Mouse (Mus musculus) left cerebral cortex, postnatal 25 days (tissue): ENCODE data around the gene D230025D16Rik. TPM values are rescaled to one million over a fixed set of nuclear protein-coding genes. Genes with fewer than 3 reads are reported as not detected.
A peak's percentile ranks its signal among the peaks of the same experiment; 100 is the strongest.
"Not testable (repeated sequence)": the region's sequence is repeated elsewhere in the genome, so short reads cannot be mapped to it uniquely, and the experiment has no call there.

Source experiments
- DNase-seq, 2 experiments: peaks; one replicate each; pipeline ENCODE4 v3.0.0; 2022; ENCODE audit warnings: low spot score in 2 of 2, mixed read lengths in 1 of 2
- intact Hi-C: fragments of 180-260 bp; cut with DNase I; formaldehyde crosslinking; loops from one replicate; pipeline ENCODE4 v1.15.1; 2025
- total RNA-seq, 2 experiments: library from RNA; stranded (reverse); gene quantifications; 2 replicates each; pipeline ENCODE4 v1.2.3; 2021

Gene D230025D16Rik
- total RNA-seq, result 10 to 100 TPM; 37.6 to 38.1 TPM

DNA sequence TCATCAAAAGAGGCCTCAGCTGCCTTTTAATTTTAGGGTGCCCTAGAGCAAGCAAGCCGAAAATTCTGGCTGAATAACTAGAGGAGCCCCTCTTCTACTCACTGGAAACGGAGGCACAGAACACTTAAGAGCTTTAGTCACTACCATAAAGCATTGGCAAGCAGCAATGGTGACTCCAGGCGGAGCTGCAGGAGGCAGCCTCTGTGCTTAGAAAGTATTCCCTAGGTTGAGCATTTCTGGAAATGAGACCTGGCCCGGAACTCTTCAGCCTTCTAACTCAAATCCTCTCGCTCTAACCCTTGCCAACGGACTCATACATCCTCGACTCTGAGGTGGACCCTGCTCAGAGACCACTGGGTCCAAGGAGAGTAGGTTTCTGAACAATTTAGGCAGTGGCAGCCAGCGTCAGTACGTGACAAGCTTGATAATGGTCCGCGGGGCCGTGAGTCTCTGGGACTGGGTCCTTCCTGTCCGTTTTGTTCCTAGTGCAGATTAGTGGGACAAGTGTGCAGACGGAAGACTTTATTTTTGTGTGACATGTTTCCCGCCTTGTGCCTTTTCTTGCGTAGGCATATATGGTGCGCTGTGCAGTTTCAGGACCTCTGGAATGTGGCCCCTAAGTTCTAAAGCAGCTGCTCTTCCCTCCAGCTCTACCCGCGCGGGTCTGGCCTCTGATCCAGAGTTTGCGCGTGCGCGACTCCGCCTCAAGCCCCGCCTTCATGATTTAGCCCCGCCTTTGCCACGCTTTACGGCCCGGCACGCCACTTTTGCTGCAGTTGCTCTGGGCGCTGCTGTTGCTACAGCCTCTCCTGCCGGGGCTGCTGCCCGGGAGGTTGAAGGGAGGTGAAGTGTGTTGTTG is at the start of gene D230025D16Rik:
Gene D230025D16Rik, plus strand, starts transcription at position 733 of the 859 bp plus-strand sequence.
- intact Hi-C loops, result loop anchor here (2.0 to 5.0 kb wide), 2 partner anchors 54 to 582 kb away; partner anchors contain the start of genes Cbfb and Ciao2b

DNA sequence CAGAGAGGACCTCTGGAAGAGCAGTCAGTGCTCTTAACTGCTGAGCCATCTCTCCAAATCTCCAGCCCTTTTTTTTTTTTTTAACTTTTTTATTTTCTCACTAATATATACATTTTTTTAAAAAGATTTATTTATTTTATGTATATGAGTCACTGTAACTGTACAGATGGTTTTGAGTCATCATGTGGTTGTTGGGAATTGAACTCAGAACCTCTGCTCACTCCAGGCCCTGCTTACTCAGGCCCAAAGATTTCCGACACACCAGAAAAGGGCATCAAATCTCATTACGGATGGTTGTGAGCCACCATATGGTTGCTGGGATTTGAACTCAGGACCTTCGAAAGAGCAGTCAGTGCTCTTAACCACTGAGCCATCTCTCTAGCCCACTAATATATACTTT is 49.7 kb upstream of the D230025D16Rik start:
- intact Hi-C loops, DNase-seq: not testable (repeated sequence)

More for the DNA sequence above, at the start of gene D230025D16Rik:
- DNase-seq, result peak; percentile 94 to 96

DNA sequence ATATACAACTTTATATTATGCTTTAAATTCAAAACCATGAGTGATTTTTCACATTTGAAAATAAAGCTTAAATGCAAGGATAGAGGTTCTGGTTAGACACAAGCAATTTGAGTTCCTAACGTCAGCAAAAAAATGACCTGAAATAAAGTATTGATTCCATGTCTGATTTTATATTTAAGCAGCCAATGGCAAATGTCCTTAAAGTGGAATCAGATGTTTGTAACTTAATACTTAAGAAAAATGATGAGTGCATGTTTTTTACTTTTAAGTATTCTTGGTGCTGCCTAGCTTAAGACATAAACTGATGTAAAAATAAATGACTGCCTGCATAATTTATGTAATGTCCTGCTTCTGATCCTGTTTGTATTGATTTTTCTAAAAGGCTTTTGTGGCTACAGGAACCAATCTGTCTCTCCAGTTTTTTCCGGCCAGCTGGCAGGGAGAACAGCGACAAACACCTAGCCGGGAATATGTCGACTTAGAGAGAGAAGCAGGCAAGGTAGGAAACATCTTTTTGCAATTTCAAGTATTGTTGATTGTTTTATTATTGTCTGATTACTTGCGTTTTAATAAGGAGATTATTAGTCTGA is 46.6 kb upstream of the D230025D16Rik start:
- DNase-seq, result no peak
- intact Hi-C loops, result no loop called here

GRCm38 (mm10) chr8:105182201-105182600 is 42.7 kb upstream of the D230025D16Rik start:
- intact Hi-C loops, result no loop called here
- DNase-seq, result no peak

GRCm38 (mm10) chr8:105186467-105187005 is 38.4 kb upstream of the D230025D16Rik start:
- intact Hi-C loops, result no loop called here

GRCm38 (mm10) chr8:105192182-105192581 is 32.8 kb upstream of the D230025D16Rik start:
- intact Hi-C loops, result no loop called here
- DNase-seq, result peak in 1 of 2 experiments; percentile 47

More at GRCm38 (mm10) chr8:105186467-105187005, 38.4 kb upstream of the D230025D16Rik start:
- no peak for DNase-seq

GRCm38 (mm10) chr8:105205748-105206147 is 19.2 kb upstream of the D230025D16Rik start:
- no peak for DNase-seq
- intact Hi-C loops, result no loop called here

- intact Hi-C loops, result no loop called here
- peak in 1 of 2 experiments; percentile 19 for DNase-seq
These were observed 18.1 kb upstream of the D230025D16Rik start for GRCm38 (mm10) chr8:105206766-105207275.

DNA sequence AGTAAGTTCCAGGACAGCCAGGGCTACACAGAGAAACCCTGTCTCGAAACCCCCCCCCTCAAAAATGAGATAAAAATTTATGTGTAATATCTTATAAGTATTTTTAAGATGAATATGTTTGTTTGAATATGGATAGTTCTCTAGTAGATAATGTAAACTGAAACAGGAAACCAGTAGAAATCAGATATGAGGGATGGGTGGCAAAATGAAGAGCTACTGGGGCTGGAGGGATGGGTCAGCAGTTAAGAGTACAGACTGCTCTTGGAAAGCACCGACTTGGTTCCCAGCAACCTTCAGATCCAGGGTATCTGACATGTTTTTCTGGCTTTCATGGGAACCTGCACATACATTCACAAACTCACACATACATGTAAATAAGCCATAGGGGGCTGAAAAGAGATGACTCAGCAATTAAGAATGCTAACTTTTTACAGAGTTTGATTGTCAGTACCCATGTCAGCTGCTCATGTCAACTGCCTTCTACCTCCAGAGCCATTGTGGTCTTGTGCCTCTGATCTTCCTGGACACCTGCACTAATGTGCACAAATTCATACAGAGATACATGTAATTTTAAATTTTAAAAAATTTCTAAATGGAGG is 17.2 kb upstream of the D230025D16Rik start:
- intact Hi-C loops, result no loop called here

DNA sequence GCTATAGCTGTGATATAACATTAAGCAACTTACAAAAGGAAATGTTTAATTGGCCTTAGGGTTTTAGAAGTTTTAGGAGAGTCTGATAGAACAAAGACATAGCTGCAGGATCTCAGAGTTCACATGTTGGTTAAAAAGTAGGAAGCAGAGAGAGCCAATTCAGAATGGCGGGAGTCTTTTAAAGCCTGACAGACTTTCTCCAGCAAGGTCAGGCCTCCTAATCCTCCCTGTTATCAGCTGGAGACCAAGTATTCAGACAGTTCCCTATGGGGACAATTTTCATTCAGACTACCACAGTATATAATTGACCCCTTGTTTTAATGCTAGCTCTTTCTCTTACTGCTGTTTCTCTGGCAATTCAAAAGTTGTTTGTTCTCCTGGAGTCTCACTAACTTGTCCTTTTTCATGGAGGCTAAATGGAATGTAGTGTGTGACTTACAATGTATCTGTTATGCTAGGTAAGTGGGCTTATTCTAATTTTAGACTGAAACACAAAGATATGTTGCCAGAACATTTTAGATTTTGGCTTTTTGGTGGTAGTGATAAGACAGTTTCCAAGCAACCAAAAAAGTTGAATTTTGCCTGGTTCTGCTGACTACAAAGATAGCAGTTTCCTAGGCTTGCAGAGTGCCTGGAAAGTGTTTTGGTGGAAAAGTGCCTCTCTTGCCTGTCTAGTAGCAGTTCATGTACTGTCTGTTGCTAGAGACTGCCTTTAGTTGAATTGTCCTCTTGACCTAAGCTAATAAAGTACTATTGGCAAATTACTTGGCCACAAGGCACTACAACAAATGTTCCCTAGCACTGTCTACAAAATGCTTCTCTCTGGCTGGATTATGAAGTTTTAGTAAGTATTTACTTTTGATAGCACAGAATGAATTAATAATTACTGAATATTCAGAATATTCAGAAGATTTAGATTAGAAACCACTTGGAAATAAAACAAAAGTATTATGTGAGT is 15.5 kb upstream of the D230025D16Rik start:
- DNase-seq, result no peak
- intact Hi-C loops, result loop anchor here (10.0 kb wide), 2 partner anchors 265 to 455 kb away; partner anchors contain the start of gene Ces2f

More for the DNA sequence above, 17.2 kb upstream of the D230025D16Rik start:
- no peak for DNase-seq

GRCm38 (mm10) chr8:105214104-105214503 is 10.8 kb upstream of the D230025D16Rik start:
- DNase-seq, result no peak
- intact Hi-C loops, result loop anchor here (10.0 kb wide), 2 partner anchors 269 to 459 kb away; partner anchors contain the start of gene Ces2f

DNA sequence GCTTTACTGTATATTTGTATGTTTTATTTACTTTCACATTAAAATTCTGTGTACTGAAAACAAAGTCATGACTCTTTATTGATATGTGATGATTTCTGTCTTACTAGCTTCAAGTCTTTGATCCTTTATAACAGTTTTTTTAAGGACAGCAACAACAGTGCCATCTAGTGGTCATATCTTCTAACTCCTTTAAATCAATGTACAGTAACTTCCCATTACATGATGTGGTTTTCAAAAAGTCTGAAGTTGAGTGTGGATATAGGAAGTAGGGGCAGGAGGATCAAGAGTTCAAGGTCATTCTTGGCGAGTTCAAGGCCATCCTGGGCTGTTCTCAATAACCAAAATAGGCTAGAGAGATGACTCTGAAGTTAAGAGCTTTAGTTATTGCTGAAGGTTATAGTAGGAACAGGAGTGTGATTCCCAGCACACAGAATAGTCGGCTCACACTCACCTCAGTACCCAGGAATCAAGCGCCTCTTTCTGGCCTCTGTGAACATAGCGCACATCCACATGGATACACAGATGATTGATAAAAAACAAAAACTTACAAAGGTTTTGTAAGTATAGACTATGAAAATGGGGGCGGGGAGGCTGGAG is 6.9 kb upstream of the D230025D16Rik start:
- DNase-seq, result peak; percentile 10 to 62

DNA sequence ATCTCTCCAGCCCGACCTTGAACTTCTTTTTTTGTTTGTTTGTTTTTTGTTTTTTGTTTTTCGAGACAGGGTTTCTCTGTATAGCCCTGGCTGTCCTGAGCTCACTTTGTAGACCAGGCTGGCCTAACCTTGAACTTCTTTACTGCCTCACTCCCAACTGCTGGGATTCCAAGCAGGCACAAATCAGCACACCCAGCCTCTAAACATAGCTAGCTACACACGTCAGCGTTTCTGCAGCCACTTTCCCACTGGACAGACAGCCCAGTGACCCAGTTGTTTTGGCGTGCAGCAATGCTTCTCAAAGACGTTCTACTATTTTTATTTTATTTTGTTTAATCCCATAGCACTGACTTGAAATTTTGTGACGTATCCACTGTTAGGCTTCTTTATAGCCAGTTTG is 1.1 kb upstream of the D230025D16Rik start:
- DNase-seq, result peak in 1 of 2 experiments; percentile 6
- intact Hi-C loops, result loop anchor here (2.0 to 5.0 kb wide), 2 partner anchors 53 to 582 kb away; partner anchors contain the start of genes Cbfb and Ciao2b

More for the DNA sequence above, 6.9 kb upstream of the D230025D16Rik start:
- intact Hi-C loops, result loop anchor here (2.0 to 10.0 kb wide), 6 partner anchors 61 to 563 kb away; partner anchors contain the start of gene Ces2f

DNA sequence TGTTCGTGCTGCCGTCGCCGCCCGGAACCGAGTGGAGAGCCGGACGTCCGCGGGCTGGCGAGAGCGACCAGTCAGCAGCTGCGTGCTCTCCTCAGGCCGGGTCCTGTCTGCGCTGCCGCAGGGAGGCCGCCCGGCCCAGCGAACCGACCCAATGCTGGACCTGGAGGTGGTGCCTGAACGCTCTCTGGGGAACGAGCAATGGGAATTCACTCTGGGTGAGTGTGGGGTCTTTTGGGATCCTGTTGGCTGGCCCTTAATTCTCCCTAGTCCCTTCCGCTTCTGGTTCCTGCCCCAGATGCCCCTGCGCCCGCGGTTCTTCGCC is 288 bp downstream of the D230025D16Rik start:
- intact Hi-C loops, result loop anchor here (2.0 kb wide), 1 partner anchor 54 kb away; the partner anchor contains the start of gene Cbfb
- DNase-seq, result no peak

GRCm38 (mm10) chr8:105225917-105226316 is 972 bp downstream of the D230025D16Rik start:
- intact Hi-C loops, result loop anchor here (2.0 kb wide), 1 partner anchor 55 kb away; the partner anchor contains the start of gene Cbfb

DNA sequence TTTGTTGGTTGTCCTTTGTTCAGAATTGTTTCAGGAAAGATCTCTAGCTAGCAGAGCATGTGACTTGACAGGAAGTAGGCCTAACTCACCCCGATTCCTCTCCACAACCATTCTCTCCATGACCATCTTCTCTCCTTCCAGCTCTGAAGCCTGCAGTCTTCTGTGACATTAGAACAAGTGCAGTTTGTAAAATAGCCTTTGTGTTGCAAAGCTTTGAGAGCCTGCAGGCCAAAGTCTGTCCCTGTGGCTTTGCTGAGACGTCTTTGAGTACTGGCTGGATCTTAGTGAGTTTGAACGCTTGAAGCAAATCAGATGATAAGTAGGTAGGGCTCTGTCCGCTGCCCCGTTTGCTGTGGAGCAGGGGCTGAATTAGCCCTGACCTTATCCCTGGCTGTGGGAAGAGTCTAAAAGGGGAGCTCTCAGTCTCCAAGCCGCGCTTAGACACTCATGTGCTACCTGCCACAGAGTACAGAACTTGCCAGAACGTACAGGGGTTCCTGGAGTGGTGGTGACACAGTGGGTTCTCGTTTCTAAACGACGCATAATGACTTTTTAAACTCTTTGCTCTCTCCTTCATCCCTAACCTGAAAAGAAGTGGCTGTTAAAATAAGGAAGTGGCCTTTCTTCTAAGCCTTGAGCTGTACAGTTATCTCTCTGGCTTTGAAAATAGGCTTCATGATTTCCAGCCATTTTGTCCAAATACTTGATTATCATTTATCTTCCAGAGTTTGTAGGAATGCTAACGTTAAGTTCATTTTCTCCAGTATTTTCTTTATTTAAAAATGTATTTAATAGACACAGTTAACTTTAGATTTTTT is 6.8 kb downstream of the D230025D16Rik start:
- intact Hi-C loops, result no loop called here
- DNase-seq, result no peak

More at GRCm38 (mm10) chr8:105225917-105226316, 972 bp downstream of the D230025D16Rik start:
- no peak for DNase-seq

GRCm38 (mm10) chr8:105232321-105232693 is 7.4 kb downstream of the D230025D16Rik start:
- intact Hi-C loops, DNase-seq: not testable (repeated sequence)
